Mouse (Mus musculus) C2C12 (cell line): ENCODE measurements around the gene Slc4a5.

ENCODE experiments used
- CTCF ChIP-seq: IDR thresholded peaks from one replicate; pipeline ENCODE4 v1.5.1; 2011; ENCODE audit not compliant: control insufficient read depth, insufficient read depth, insufficient read length
- MYOD1 ChIP-seq: IDR thresholded peaks from one replicate; pipeline ENCODE4 v1.6.1; 2011; ENCODE audit warnings: low read depth; ENCODE audit not compliant: control insufficient read depth, insufficient read length
- USF1 ChIP-seq: IDR thresholded peaks from one replicate; pipeline ENCODE4 v1.6.1; 2011; ENCODE audit warnings: low read depth, mild to moderate bottlenecking, control low read depth, moderate library complexity

DNA sequence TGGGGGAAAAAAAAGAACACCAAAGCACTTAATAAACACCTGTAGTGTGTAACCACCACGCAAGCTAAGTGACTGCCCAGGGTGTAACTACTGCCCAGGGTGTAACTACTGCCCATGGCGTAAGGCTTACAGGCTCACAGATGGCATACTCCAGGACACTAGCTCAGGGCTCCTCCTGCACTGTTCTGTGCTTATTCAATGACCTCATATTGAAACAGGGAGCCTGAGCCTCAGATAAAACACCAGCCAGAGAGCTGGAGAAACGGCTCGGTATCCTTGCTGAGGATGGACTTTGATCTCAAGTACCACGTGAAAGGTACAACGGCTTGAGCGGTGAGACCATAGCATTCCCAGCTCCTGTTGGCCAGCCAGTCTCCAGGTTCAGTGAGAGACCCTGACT lies 92.4 kb downstream of the Slc4a5 start:
- TF ChIP-seq CTCF: no peak
- TF ChIP-seq MYOD1: no peak
- no peak for TF ChIP-seq USF1
